Mouse (Mus musculus): ENCODE data around the gene Umad1. TPM values are rescaled to one million over a fixed set of nuclear protein-coding genes. Genes with fewer than 3 reads are reported as not detected.

Gene Umad1
- total and polyA plus RNA-seq, 3 experiments: 7.6 to 17.5 (median 10.0) TPM

GRCm38 (mm10) chr6:8472915-8473314 lies 213.8 kb downstream of the Umad1 start:
- no peak overlapping the region for H3K9ac ChIP-seq (ENCODE audit: insufficient read depth, low read depth)
- H3K4me3 ChIP-seq (replicated peaks in 1 of 3; ENCODE audit: low read depth in 2 of 3, low read length in 2 of 3, poor library complexity in 1 of 3): no peak overlapping the region
- H3K4me1 ChIP-seq (ENCODE audit: control insufficient read depth in 1 of 2, insufficient read depth in 2 of 2): no peaks in the 10 kb centered on the region
- no peaks in the 10 kb centered on the region for H3K79me2 ChIP-seq (replicated peaks; ENCODE audit: control insufficient read depth, extremely low read depth, insufficient read depth, poor library complexity, severe bottlenecking)
- no peak overlapping the region for H3K4me2 ChIP-seq (ENCODE audit: insufficient read depth, low read depth, poor library complexity, severe bottlenecking)
- in situ Hi-C loops (cut with MboI; ENCODE audit: low pct_ligation_motif_present, low pct_unique_long_range_greater_than_20kb, low sequenced_read_pairs) (no loop called here), dilution Hi-C loops (cut with MboI; ENCODE audit: extremely low pct_ligation_motif_present, extremely low pct_unique_long_range_greater_than_20kb, low sequenced_read_pairs) (no loop called here)
- H3K9me3 ChIP-seq (replicated peaks; ENCODE audit: low read length): no peaks in the 10 kb centered on the region
- no peak for TF ChIP-seq SMC3 (IDR thresholded peaks at IDR 0.05; ENCODE audit: low read depth, low read length)
- TF ChIP-seq ZKSCAN1 (IDR thresholded peaks at IDR 0.05; ENCODE audit: borderline replicate concordance, low read depth, low read length): no peak
- no peak for TF ChIP-seq USF1 (IDR thresholded peaks at IDR 0.05; ENCODE audit: low read depth, low read length)
- no peak for TF ChIP-seq RCOR1 (conservative IDR thresholded peaks at IDR 0.05; ENCODE audit: low read depth, low read length)
- no peaks in the 10 kb centered on the region for H3K36me3 ChIP-seq (replicated peaks in 1 of 2; ENCODE audit: control insufficient read depth in 1 of 2, insufficient read depth in 1 of 2, low read length in 1 of 2)
- H3K27ac ChIP-seq (ENCODE audit: insufficient read depth, low read depth): no peak overlapping the region
- H3K27me3 ChIP-seq (replicated peaks): no peaks in the 10 kb centered on the region
- DNase-seq (ENCODE audit: extremely low read depth): no peak

GRCm38 (mm10) chr6:8473498-8473897 lies 214.4 kb downstream of the Umad1 start:
- in situ Hi-C loops (cut with MboI; ENCODE audit: low pct_ligation_motif_present, low pct_unique_long_range_greater_than_20kb, low sequenced_read_pairs): no loop called here
- Histone ChIP-seq H3K9me3 (replicated peaks; ENCODE audit: low read length) (no peaks in the 10 kb centered on the region), H3K9ac (ENCODE audit: insufficient read depth, low read depth) (no peak overlapping the region), H3K27me3 (replicated peaks) (no peaks in the 10 kb centered on the region), H3K36me3 (replicated peaks in 1 of 2; ENCODE audit: control insufficient read depth in 1 of 2, insufficient read depth in 1 of 2, low read length in 1 of 2) (no peaks in the 10 kb centered on the region), H3K4me1 (ENCODE audit: control insufficient read depth in 1 of 2, insufficient read depth in 2 of 2) (no peaks in the 10 kb centered on the region), H3K27ac (ENCODE audit: insufficient read depth, low read depth) (no peak overlapping the region), H3K79me2 (replicated peaks; ENCODE audit: control insufficient read depth, extremely low read depth, insufficient read depth, poor library complexity, severe bottlenecking) (no peaks in the 10 kb centered on the region), H3K4me2 (ENCODE audit: insufficient read depth, low read depth, poor library complexity, severe bottlenecking) (no peak overlapping the region), H3K4me3 (replicated peaks in 1 of 3; ENCODE audit: low read depth in 2 of 3, low read length in 2 of 3, poor library complexity in 1 of 3) (no peak overlapping the region)
- dilution Hi-C loops (cut with MboI; ENCODE audit: extremely low pct_ligation_motif_present, extremely low pct_unique_long_range_greater_than_20kb, low sequenced_read_pairs): no loop called here
- TF ChIP-seq CHD1 (IDR thresholded peaks at IDR 0.05; ENCODE audit: low read depth, low read length) (no peak), MAFK (IDR thresholded peaks at IDR 0.05; ENCODE audit: insufficient replicate concordance, low read length) (no peak), BHLHE40 (IDR thresholded peaks at IDR 0.05; ENCODE audit: low read depth, low read length) (no peak), KAT2A (IDR thresholded peaks at IDR 0.05; ENCODE audit: insufficient replicate concordance, low read length) (no peak), NELFE (IDR thresholded peaks at IDR 0.05; ENCODE audit: low read depth, low read length) (no peak), ZNF384 (IDR thresholded peaks at IDR 0.05; ENCODE audit: low read depth, low read length) (no peak), ELF1 (IDR thresholded peaks at IDR 0.05; ENCODE audit: low read depth, low read length) (no peak), JUN (IDR thresholded peaks at IDR 0.05; ENCODE audit: insufficient read depth, low read depth, low read length) (no peak), TCF12 (IDR thresholded peaks at IDR 0.05; ENCODE audit: low read depth, low read length) (no peak), CTCF (conservative IDR thresholded peaks at IDR 0.05 in 1 of 2, IDR thresholded peaks at IDR 0.05 in 1 of 2; ENCODE audit: low read depth in 2 of 2, low read length in 2 of 2) (no peak), ZKSCAN1 (IDR thresholded peaks at IDR 0.05; ENCODE audit: borderline replicate concordance, low read depth, low read length) (no peak), GABPA (IDR thresholded peaks at IDR 0.05; ENCODE audit: insufficient replicate concordance, low read depth, low read length) (no peak), EP300 (IDR thresholded peaks at IDR 0.05; ENCODE audit: low read length) (no peak), POLR2A (IDR thresholded peaks at IDR 0.05; ENCODE audit: low read depth, low read length) (no peak), MYC (IDR thresholded peaks at IDR 0.05; ENCODE audit: low read depth, low read length) (no peak), SIN3A (IDR thresholded peaks at IDR 0.05; ENCODE audit: low read length) (no peak), MAX (IDR thresholded peaks at IDR 0.05; ENCODE audit: low read length) (no peak)
- DNase-seq (ENCODE audit: extremely low read depth): no peak

Data from CH12.LX (cell line).